Mouse (Mus musculus): ENCODE data around the gene Zfp319.

DNA sequence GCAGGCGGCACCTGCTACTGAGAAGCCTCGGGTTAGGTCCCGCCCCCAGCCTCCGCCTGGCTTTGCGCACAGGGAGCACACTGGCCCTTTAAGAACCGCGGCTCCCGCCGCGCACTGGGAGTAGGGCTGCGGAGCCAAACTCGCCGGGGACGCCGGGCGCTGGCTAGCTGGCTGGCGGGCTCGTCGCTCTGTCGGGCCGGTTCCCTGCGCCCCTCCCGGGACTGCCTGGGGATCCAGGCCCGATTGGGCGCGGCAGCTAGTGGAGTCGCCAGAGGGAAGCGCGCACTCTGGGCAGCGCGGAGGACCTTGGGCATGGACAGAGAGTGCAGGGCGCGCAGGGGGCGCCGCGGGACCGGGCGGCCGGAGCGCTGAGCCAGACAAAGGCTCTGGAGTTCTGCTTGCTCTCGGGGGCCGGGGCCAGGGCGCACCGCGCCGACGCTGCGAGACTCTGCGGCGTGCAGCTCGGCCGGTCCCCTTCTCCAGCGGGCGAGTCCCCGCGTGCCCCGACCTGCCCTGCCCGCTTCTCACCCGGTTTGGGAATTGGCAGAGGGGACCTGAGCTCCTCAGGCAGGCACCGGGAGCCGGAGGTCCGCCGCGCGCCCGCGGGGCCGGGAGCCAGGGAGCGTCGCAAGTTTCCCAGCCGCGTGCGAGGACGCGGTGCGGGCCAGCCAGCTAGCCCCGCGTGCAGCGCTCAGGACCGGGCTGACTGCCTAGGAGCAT is 20.6 kb upstream of the Zfp319 start, which contains the start of gene Mmp15:
- TF ChIP-seq GATA1 (IDR thresholded peaks at IDR 0.05; ENCODE audit: borderline replicate concordance, low read length) (no peak), FLI1 (IDR thresholded peaks at IDR 0.05; ENCODE audit: low read length) (no peak)
